Mouse (Mus musculus): ENCODE measurements around the gene Stx4a. TPM values are rescaled to one million over a fixed set of nuclear protein-coding genes. Genes with fewer than 3 reads are reported as not detected.
A peak's percentile ranks its signal among the peaks of the same experiment; 100 is the strongest.
"Not testable (repeated sequence)": the region's sequence is repeated elsewhere in the genome, so short reads cannot be mapped to it uniquely, and the experiment has no call there.

The Stx4a gene
- polyA plus RNA-seq, 1 experiment from 2014 or later: 9.7 TPM

DNA sequence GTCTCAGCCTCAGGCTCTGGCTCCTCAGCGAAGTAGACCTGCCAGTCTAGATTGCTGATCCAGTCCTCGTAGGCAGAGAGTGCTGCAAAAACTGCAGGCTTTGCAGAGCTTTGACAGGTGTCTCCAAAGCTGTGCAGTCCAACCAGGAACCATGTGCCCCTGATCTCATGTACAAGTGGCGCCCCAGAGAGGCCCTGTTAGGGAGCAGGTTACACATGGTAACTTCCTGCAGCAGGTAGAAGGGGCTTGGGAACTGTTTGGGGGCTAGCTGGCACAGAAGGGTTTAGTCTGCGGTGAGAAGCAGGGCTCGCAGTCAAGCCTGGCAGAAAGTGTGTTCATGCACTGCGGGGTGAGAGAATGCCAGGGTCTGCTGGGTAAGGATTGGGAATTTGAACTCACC lies 62.5 kb downstream of the Stx4a start:
- 93% methylated on average over 6 of the region's 6 CpGs for WGBS
- H3K4me3 ChIP-seq (ENCODE audit: low read depth, low read length): no peak overlapping the region
- no peaks in the 10 kb centered on the region for H3K9me3 ChIP-seq (replicated peaks; ENCODE audit: control insufficient read depth, low read length)
- ATAC-seq: no peak
- no peaks in the 10 kb centered on the region for H3K27me3 ChIP-seq (replicated peaks; ENCODE audit: control insufficient read depth, insufficient read depth, low read length)
- H3K4me2 ChIP-seq (ENCODE audit: low read length): no peak overlapping the region
- no peak overlapping the region for H3K27ac ChIP-seq (ENCODE audit: low read depth, low read length)
- H3K9ac ChIP-seq (ENCODE audit: low read length): no peak overlapping the region
- H3K4me1 ChIP-seq (ENCODE audit: control insufficient read depth, insufficient read depth, low read length): peaks cover 2% of the 10 kb centered on the region; the same call in 1 of the 2 replicates
- no peak for DNase-seq (ENCODE audit: low spot score)
- H3K36me3 ChIP-seq (ENCODE audit: control insufficient read depth, insufficient read depth, low read length): peaks cover 95% of the 10 kb centered on the region

DNA sequence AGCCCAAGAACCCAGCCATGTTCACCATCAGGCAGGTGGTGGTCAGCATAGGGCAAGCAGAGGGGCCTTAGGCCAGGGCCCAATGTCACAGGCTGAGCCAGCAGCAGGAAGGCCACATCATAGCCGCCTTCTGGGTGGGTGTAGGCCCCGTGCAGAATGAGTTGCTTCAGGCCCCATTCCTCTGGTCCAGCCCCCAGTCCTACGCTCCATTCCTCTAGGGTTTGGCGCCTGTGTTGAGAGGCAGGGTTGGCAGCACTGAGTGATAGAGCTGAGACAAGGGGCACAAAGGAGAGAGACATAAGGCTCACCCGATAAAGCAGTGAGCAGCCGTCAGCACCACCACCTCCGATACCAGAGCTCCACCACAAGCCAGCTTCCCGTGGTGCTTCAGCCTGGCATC lies 63.1 kb downstream of the Stx4a start:
- peaks cover 88% of the 10 kb centered on the region for H3K36me3 ChIP-seq (ENCODE audit: control insufficient read depth, insufficient read depth, low read length)
- no peak overlapping the region for H3K27ac ChIP-seq (ENCODE audit: low read depth, low read length)
- H3K9me3 ChIP-seq (replicated peaks; ENCODE audit: control insufficient read depth, low read length): no peaks in the 10 kb centered on the region
- no peak overlapping the region for H3K4me3 ChIP-seq (ENCODE audit: low read depth, low read length)
- H3K4me1 ChIP-seq (ENCODE audit: control insufficient read depth, insufficient read depth, low read length): peaks cover 2% of the 10 kb centered on the region; the same call in 1 of the 2 replicates
- WGBS: 80% methylated on average over 8 of the region's 8 CpGs
- DNase-seq (ENCODE audit: low spot score): no peak
- H3K9ac ChIP-seq (ENCODE audit: low read length): no peak overlapping the region
- no peaks in the 10 kb centered on the region for H3K27me3 ChIP-seq (replicated peaks; ENCODE audit: control insufficient read depth, insufficient read depth, low read length)
- H3K4me2 ChIP-seq (ENCODE audit: low read length): no peak overlapping the region
- no peak for ATAC-seq

DNA sequence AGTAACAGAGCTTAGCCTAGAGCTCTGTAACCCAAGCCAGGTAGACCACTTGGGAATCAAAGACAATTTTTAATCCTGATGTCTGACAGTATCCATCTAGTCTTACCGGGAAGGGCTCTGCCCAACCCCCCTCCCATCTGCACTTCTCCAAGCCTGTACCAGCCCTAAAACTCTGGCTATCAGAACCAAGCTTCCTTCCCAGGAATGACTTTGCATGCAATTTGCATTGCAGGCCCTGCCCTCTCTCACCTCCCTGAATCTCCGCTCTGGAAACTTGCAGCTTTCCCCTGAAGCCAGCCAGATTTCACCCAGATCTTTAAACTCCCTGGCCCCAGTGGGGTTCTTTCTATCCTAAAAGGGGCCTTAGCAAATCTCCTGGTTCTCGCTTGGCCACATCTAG lies 63.7 kb downstream of the Stx4a start:
- ATAC-seq (no peak), DNase-seq (ENCODE audit: low spot score) (no peak)
- Histone ChIP-seq H3K27ac (ENCODE audit: low read depth, low read length) (no peak overlapping the region), H3K36me3 (ENCODE audit: control insufficient read depth, insufficient read depth, low read length) (peaks cover 87% of the 10 kb centered on the region), H3K4me2 (ENCODE audit: low read length) (no peak overlapping the region), H3K4me1 (ENCODE audit: control insufficient read depth, insufficient read depth, low read length) (peaks cover 2% of the 10 kb centered on the region; the same call in 1 of the 2 replicates), H3K4me3 (ENCODE audit: low read depth, low read length) (no peak overlapping the region), H3K9me3 (replicated peaks; ENCODE audit: control insufficient read depth, low read length) (no peaks in the 10 kb centered on the region), H3K9ac (ENCODE audit: low read length) (no peak overlapping the region), H3K27me3 (replicated peaks; ENCODE audit: control insufficient read depth, insufficient read depth, low read length) (no peaks in the 10 kb centered on the region)
- 91% methylated on average over 3 of the region's 3 CpGs for WGBS

DNA sequence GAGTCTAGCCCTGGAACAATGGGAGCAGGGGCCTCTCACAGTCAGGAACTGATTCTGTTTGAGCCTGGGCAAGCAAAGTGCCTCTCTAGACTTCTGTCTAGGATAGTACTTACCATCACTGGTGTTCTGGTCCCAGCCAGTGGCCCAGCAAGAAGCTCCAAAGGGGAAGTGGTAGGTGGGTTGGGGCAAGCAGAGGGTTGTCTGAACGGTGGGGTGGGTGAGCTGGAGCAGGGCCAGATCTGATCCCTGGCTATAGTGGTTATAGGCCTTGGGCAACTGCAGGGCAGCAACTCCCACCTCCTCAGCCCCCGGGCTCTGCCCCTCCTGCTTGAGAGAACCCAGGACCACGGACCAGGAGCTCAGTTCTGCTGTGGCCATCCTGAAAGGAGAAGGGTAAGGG lies 64.7 kb downstream of the Stx4a start:
- H3K9me3 ChIP-seq (replicated peaks; ENCODE audit: control insufficient read depth, low read length): no peaks in the 10 kb centered on the region
- no peak overlapping the region for H3K27ac ChIP-seq (ENCODE audit: low read depth, low read length)
- H3K27me3 ChIP-seq (replicated peaks; ENCODE audit: control insufficient read depth, insufficient read depth, low read length): no peaks in the 10 kb centered on the region
- DNase-seq (ENCODE audit: low spot score) (no peak), ATAC-seq (no peak)
- H3K36me3 ChIP-seq (ENCODE audit: control insufficient read depth, insufficient read depth, low read length): peaks cover 78% of the 10 kb centered on the region
- WGBS: 73% methylated on average over 3 of the region's 3 CpGs
- peaks cover 2% of the 10 kb centered on the region; the same call in 1 of the 2 replicates for H3K4me1 ChIP-seq (ENCODE audit: control insufficient read depth, insufficient read depth, low read length)
- H3K4me2 ChIP-seq (ENCODE audit: low read length): no peak overlapping the region
- no peak overlapping the region for H3K4me3 ChIP-seq (ENCODE audit: low read depth, low read length)
- no peak overlapping the region for H3K9ac ChIP-seq (ENCODE audit: low read length)

DNA sequence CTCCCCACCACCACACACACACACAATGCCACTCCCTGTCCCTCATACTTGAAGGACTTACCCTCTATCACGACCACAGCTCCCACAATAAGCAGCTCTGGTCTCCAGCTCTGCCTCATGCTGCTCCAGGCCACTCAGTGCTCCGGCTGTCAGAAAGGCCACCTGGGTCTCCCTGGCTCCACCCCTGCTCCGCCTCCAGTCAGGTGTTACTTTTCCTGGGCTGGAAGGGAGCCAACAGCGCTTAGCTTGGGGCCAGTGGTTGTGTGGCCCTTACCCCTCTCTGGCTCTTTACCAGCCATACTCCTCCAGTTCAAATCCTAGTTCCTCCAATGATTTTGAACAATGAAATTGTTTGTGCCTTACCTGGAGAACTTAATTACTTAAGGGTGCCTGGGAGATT lies 66.7 kb downstream of the Stx4a start, which contains the start of gene Prss53:
Gene Prss53 (minus strand): TSS at position 173 of the 400 bp plus-strand sequence.
- Histone ChIP-seq H3K9ac (ENCODE audit: low read length) (no peak within 1 kb of the TSS), H3K4me2 (ENCODE audit: low read length) (no peak within 1 kb of the TSS), H3K4me3 (ENCODE audit: low read depth, low read length) (no peak within 1 kb of the TSS), H3K4me1 (ENCODE audit: control insufficient read depth, insufficient read depth, low read length) (peaks cover 7% of the 10 kb centered on the region), H3K9me3 (replicated peaks; ENCODE audit: control insufficient read depth, low read length) (no peaks in the 10 kb centered on the region), H3K36me3 (ENCODE audit: control insufficient read depth, insufficient read depth, low read length) (peaks cover 58% of the 10 kb centered on the region), H3K27ac (ENCODE audit: low read depth, low read length) (no peak within 1 kb of the TSS), H3K27me3 (replicated peaks; ENCODE audit: control insufficient read depth, insufficient read depth, low read length) (no peaks in the 10 kb centered on the region)
- DNase-seq (ENCODE audit: low spot score) (no peak), ATAC-seq (no peak)
- 34% methylated on average over 4 of the region's 4 CpGs for WGBS

DNA sequence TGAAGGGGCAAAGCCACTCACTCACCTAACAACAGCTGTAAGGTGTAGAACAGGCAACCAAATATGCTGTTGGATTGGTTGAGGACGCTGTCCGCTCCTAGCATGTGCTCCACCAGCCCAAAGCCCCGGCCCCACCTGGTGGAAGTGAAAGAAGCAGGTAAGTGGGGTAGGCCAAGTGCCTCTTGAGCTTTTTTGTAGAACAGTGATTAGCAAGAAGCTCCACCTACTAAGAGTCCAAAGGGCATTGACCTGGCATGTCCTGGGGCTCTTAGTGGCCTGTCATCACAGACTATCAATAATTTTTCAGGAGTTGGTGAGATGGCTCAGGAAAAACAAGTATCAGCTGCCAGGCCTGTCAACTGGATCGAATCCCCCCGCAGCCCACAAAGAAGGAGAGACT lies 70.4 kb downstream of the Stx4a start:
- H3K9ac ChIP-seq (ENCODE audit: low read length): no peak overlapping the region; the same call in 1 of the 2 replicates
- no peak overlapping the region for H3K27ac ChIP-seq (ENCODE audit: low read depth, low read length)
- DNase-seq (ENCODE audit: low spot score) (no peak), ATAC-seq (no peak)
- peaks cover 22% of the 10 kb centered on the region for H3K36me3 ChIP-seq (ENCODE audit: control insufficient read depth, insufficient read depth, low read length)
- no peaks in the 10 kb centered on the region for H3K9me3 ChIP-seq (replicated peaks; ENCODE audit: control insufficient read depth, low read length)
- no peaks in the 10 kb centered on the region for H3K27me3 ChIP-seq (replicated peaks; ENCODE audit: control insufficient read depth, insufficient read depth, low read length)
- WGBS: 81% methylated on average over 5 of the region's 5 CpGs
- H3K4me3 ChIP-seq (ENCODE audit: low read depth, low read length): peak overlapping the region; percentile 53
- peaks cover 7% of the 10 kb centered on the region for H3K4me1 ChIP-seq (ENCODE audit: control insufficient read depth, insufficient read depth, low read length)
- H3K4me2 ChIP-seq (ENCODE audit: low read length): peak overlapping the region; percentile 82

DNA sequence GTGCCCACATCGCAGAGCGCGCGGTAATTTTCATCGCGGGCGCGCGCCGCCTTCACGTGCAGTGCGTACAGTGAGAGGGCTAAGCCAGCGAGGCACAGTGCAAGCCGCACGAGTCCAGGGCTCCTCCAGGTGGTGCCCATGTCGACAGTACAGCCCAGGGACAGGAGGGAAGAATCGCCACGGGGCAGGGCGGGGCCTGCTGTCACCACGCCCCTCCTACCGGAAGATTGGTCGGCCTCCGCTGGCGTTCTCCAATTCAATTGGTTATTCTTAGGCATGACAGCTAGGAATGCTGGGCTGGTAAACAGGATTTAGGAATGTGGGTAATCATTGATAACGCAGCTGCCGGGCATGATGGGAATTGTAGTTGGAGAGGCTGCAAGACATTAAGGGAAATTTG lies 71.3 kb downstream of the Stx4a start, which contains the start of the genes Gm21974 and Vkorc1:
Gene Gm21974 (minus strand): TSS at position 13 of the 400 bp plus-strand sequence.
Gene Vkorc1 (minus strand): TSS at position 176 of the 400 bp plus-strand sequence.
- Histone ChIP-seq H3K36me3 (ENCODE audit: control insufficient read depth, insufficient read depth, low read length) (peaks cover 12% of the 10 kb centered on the region), H3K9me3 (replicated peaks; ENCODE audit: control insufficient read depth, low read length) (no peaks in the 10 kb centered on the region), H3K4me3 (ENCODE audit: low read depth, low read length) (peak within 1 kb of the TSS; percentile 53), H3K9ac (ENCODE audit: low read length) (peak within 1 kb of the TSS; percentile 67), H3K4me1 (ENCODE audit: control insufficient read depth, insufficient read depth, low read length) (peaks cover 7% of the 10 kb centered on the region), H3K27me3 (replicated peaks; ENCODE audit: control insufficient read depth, insufficient read depth, low read length) (no peaks in the 10 kb centered on the region), H3K27ac (ENCODE audit: low read depth, low read length) (peak within 1 kb of the TSS; percentile 40; the same call in 1 of the 2 replicates), H3K4me2 (ENCODE audit: low read length) (peak within 1 kb of the TSS; percentile 82)
- DNase-seq (ENCODE audit: low spot score) (peak; percentile 98), ATAC-seq (peak; percentile 98)
- whole genome bisulfite sequencing: under 1% methylated on average over 26 of the region's 26 CpGs

DNA sequence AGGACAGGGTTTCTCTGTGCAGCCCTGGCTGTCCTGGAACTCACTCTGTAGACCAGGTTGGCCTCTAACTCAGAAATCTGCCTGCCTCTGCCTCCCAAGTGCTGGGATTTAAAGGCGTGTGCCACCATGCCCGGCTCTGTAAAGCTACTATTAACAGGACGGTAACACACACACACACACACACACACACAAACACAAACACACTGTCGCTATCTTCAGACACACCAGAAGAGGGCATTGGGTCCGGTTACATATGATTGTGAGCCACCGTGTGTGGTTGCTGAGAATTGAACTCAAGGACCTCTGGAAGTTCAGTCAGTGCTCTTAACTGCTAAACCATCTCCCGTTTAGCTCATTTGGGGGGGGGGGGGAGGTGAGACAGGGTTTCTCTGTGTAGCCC lies 71.8 kb downstream of the Stx4a start:
- H3K9me3 ChIP-seq (replicated peaks; ENCODE audit: control insufficient read depth, low read length); H3K27ac ChIP-seq (ENCODE audit: low read depth, low read length); DNase-seq (ENCODE audit: low spot score); H3K36me3 ChIP-seq (ENCODE audit: control insufficient read depth, insufficient read depth, low read length); H3K9ac ChIP-seq (ENCODE audit: low read length); H3K27me3 ChIP-seq (replicated peaks; ENCODE audit: control insufficient read depth, insufficient read depth, low read length); H3K4me1 ChIP-seq (ENCODE audit: control insufficient read depth, insufficient read depth, low read length): not testable (repeated sequence)
- peak; percentile 6; the same call in 1 of the 2 replicates for ATAC-seq
- Histone ChIP-seq H3K4me2 (ENCODE audit: low read length) (peak overlapping the region; percentile 18; the same call in 1 of the 2 replicates), H3K4me3 (ENCODE audit: low read depth, low read length) (0 out of 2 replicates have a peak overlapping the region, but pooled peaks have one; percentile 53)
- WGBS: 73% methylated on average over 7 of the region's 7 CpGs

DNA sequence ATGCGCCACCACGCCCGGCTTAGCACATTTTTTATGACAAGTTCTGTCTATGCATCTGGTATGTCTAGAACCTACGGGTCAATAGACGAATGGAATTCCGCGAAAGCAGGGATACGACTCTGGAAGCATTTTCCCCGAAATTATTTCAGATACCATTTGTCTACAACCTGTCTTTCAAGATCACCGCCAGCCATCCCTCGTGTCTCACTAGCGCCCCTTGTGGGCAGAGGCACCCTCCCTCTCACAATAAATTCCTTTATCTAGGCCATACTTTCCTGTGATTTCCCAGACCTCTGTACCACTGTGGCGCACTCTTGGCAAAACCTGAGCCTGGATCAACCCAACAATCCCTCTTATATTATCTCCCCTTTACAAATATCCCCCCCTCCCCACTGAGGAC lies 72.3 kb downstream of the Stx4a start:
- Histone ChIP-seq H3K9ac (ENCODE audit: low read length) (no peak overlapping the region), H3K27ac (ENCODE audit: low read depth, low read length) (no peak overlapping the region), H3K4me1 (ENCODE audit: control insufficient read depth, insufficient read depth, low read length) (peaks cover 7% of the 10 kb centered on the region), H3K27me3 (replicated peaks; ENCODE audit: control insufficient read depth, insufficient read depth, low read length) (no peaks in the 10 kb centered on the region), H3K36me3 (ENCODE audit: control insufficient read depth, insufficient read depth, low read length) (peaks cover 7% of the 10 kb centered on the region; the same call in 1 of the 2 replicates), H3K4me3 (ENCODE audit: low read depth, low read length) (no peak overlapping the region), H3K9me3 (replicated peaks; ENCODE audit: control insufficient read depth, low read length) (no peaks in the 10 kb centered on the region), H3K4me2 (ENCODE audit: low read length) (no peak overlapping the region)
- 67% methylated on average over 13 of the region's 13 CpGs for WGBS
- no peak for ATAC-seq
- DNase-seq (ENCODE audit: low spot score): peak; percentile 46
